Mouse (Mus musculus) monocyte, adult 5-6 weeks (primary cell): Measurements from ENCODE around the gene Klrb1b. TPM values are rescaled to one million over a fixed set of nuclear protein-coding genes. Genes with fewer than 3 reads are reported as not detected.

ENCODE experiments used
- ATAC-seq: fragments of 153-309, 156-312 bp; replicated peaks from 2 replicates; pipeline ENCODE4 v1.8.0; 2017; ENCODE audit warnings: mild to moderate bottlenecking; ENCODE audit not compliant: low TSS enrichment, insufficient number of reproducible peaks, severe bottlenecking, poor library complexity, low FRiP score
- total RNA-seq: library from RNA; stranded (forward); fragments of 200-1000, 200-491, 200-594 nt; gene quantifications from 3 replicates; pipeline ENCODE4 v1.2.3, GENCODE M21; 2017

Gene Klrb1b
- total RNA-seq, 1 experiment from 2014 or later, result 99.8 TPM

GRCm38 (mm10) chr6:128768047-128768446 lies 58.1 kb downstream of the Klrb1b start:
- no peak for ATAC-seq

DNA sequence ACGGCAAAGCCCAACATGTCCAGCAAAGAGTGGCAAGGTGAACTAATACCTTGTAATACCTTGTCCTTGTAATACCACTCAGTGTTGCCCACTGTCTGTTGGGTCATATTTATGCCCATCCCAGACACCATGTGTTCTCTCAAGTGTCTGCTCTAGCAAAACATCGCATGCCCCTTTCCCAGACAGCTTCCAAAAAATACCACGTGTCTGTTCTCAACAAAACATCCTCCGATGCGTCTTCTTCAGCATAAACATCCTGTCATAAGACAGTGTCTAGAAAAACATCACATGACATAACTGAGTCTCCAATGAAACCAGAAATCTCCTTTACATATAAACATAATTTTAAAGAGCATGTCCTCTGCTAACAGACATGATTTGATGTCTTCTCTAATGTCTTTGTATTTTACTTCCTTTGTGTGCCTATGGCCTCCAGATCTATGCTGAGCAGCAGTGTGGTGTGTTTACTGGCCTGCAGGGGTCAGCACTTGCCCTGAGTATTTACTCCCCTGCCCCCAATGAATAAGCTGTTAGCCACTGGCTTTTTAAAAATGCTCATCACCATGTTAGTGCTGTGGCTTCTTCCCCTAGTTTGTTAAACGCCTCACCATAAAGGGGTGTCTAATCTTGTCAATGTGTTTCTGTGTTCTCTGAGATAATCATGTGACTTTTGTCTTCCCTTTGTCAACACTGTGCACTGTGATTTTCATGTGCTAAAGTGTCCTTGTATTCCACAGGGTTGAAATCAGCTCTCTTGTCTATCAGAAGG lies 59.5 kb downstream of the Klrb1b start:
- peak; percentile 65 for ATAC-seq

DNA sequence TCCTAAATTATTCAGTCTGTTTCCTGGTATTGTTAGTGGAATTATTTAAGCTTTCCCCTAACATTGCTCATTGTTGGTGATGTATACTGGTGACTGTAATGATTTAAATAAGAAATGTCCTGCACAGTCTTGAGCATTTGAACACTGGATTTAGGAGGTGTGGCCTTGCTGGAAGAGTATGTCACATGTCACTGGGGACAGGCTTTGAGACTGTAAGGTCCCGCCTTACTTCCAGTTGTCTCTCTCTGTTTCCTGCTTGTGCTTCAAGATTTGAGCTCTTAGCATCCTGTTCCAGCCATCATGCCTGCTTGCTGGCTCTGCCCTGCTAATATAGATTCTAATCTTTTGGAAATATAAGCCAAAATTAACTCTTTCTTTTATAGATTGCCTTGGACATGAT lies 60.9 kb downstream of the Klrb1b start:
- no peak for ATAC-seq

DNA sequence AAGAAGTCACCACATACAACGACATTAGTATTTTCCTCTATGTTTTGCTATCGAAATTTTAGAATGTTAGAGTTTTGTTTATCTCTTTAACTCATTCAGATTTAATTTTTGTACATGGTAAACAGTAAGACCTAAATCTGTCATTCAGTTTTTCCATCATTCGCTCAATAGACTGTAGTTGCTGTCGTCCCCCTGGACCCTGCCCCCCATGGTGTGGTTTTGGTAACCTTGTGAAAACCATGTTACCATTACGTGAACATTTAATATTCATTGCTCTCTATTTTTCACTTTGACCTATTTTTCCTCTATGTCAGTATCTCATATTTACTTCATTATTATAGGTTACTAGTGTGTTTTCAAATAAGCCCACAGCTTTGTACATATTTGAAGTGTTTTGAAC lies 61.5 kb downstream of the Klrb1b start:
- no peak for ATAC-seq

DNA sequence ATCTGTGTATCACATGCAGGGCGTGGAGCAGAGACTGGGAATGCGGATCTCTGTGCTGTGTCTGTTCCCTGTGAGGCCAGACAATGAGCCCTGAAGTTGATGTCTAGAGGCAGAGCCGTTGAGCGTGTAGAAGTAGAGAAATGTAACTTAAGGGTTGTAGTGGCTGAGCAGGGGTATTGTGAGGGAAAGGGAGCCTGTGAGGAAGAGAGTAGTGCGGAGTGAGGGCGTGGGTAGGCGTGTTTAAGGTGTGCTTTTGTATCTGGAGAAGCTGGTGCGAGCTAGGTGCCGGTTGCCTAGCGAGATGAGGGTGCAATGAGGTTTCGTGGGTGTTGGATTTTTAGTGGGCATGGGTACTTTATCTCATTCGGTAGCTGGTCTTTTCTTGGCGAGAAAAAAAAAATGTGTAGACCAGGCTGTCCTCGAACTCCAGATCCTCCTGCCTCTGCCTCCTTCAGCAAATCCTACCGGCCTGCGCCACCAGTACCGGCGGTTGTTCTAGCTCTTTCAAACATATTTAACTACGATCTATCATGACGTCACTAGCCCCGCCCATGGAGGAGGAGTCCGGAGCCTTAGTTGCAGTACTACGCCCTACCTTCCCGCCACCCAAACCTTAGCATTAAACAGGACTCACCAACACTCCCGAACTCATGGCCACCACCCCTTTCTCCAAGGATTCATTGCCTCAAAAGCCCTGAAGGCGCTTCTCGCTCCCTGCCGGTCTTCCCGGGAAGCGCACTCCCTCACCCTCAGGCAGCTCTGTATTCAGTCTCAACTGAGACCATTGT lies 62.2 kb downstream of the Klrb1b start:
- peak; percentile 66 for ATAC-seq

Other genes starting within 250 kb of the Klrb1b start
- gene A2ml1, start 244.7 kb downstream of the Klrb1b start, total RNA-seq, result 0.19 TPM in 1 of 3 replicates, not detected in the others
- 35.0 to 144 TPM (median 65.3 TPM) in 3 replicates for gene Klrb1a, start 202.8 kb downstream of the Klrb1b start, total RNA-seq
- not detected in 3 replicates for gene Clec2h, start 163.9 kb downstream of the Klrb1b start, total RNA-seq
- 8.4 to 20.4 TPM in 2 of 3 replicates, not detected in the other for gene Klrb1, start 103.3 kb downstream of the Klrb1b start, total RNA-seq
- 160 to 719 TPM (median 207 TPM) in 3 replicates for gene Klrb1c, start 37.1 kb downstream of the Klrb1b start, total RNA-seq
- gene Gm44511, start within 50 bp of the Klrb1b start, total RNA-seq, result 0.57 TPM in 1 of 3 replicates, not detected in the others
- 129 to 160 TPM (median 147 TPM) in 3 replicates for gene Clec2i, start 61.3 kb upstream of the Klrb1b start, total RNA-seq
- gene BC035044, start 64.8 kb upstream of the Klrb1b start, total RNA-seq, result 29.0 to 64.0 TPM (median 51.6 TPM) in 3 replicates
- gene Clec2g, start 108.0 kb upstream of the Klrb1b start, total RNA-seq, result 1.0 to 5.3 TPM in 2 of 3 replicates, not detected in the other
- 14.0 to 119 TPM (median 27.1 TPM) in 3 replicates for gene Klrb1f, start 219.6 kb upstream of the Klrb1b start, total RNA-seq